Comparison of ENCODE assay signal across 18 mouse cellular contexts in the genomic region with DNA sequence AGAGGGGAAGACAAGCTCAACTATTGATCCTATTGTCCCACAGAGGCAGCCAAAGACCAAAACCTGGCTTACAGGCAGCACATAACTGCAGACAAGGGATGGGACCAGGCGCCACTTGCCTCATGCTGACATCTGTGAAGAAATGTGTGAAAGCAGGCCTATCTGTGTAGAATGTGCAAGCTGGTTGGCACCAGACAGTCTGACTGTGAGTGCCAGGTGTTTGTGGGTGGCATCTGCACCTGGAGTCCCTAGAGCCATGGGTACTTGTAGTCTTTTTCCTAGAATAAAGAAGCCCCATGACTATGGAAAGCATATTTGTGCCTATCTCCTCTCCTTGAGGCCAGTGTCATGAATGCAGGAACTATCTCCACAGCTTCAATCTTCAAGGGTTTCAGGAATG.
DNase-seq lines count a peak whose midpoint lies in the region; ATAC-seq lines count a peak whose summit lies in the region.
"Had no signal": no experiment of that assay in that cellular context is flagged by ENCODE, and none has a peak within 500 bp of the region (broad histone marks: within the 10 kb centered on the region; RNA-seq: fewer than 3 reads in every experiment).

No protein-coding gene starts in this region.

- no peak for DNase-seq in frontal cortex, postnatal 25 days (ENCODE audit: low spot score in 2 of 2)
- peak; percentile 28 for DNase-seq in right cerebral cortex, postnatal 25 days
- no peak for DNase-seq in right cerebral cortex, postnatal 14 days
- peak; percentile 12 to 29 for DNase-seq in layer of hippocampus, postnatal 14 days (ENCODE audit: low spot score in 2 of 2)
- no peak for DNase-seq in testis, postnatal 10 days (ENCODE audit: low spot score)
- DNase-seq in cerebellum, postnatal 25 days: no peak
- DNase-seq: adrenal gland, adult 8-10 months; adrenal gland, postnatal 36 days; B cell, adult 2 months; cerebellum, adult 11-12 months; cerebellum, adult 9-10 months; cerebellum, postnatal 36 days; gastrocnemius, postnatal 10 days; heart, adult 18-20 months; heart, postnatal 14 days had no signal

- ATAC-seq in frontal cortex, adult (ENCODE audit: low TSS enrichment): 0 out of 2 replicates have a peak, but pooled peaks have one; percentile 20
- ATAC-seq: CD4-positive, CD25-positive, alpha-beta regulatory T cell, adult 4 months; forebrain, embryonic 16.5 days had no signal

Comparison
In these comparisons a context has a peak if more than half of its experiments do, and no peak if none do; other contexts are left out.
1. DNase-seq: peak in right cerebral cortex, postnatal 25 days (single experiment) and layer of hippocampus, postnatal 14 days (2 of 2); none in frontal cortex, postnatal 25 days (0 of 2), right cerebral cortex, postnatal 14 days (single experiment), testis, postnatal 10 days (single experiment) and cerebellum, postnatal 25 days (0 of 2).